Mouse (Mus musculus) hindbrain, postnatal 0 days (tissue): Measurements from ENCODE around the gene Dstn. TPM values are rescaled to one million over a fixed set of nuclear protein-coding genes. Genes with fewer than 3 reads are reported as not detected.

ENCODE experiments used
- ATAC-seq: fragments of 200-750 bp; cut with Nextera tagmentation; 2 replicates; pipeline ENCODE4 v1.8.0; 2017; ENCODE audit warnings: mild to moderate bottlenecking, moderate TSS enrichment, moderate library complexity
- DNase-seq: peaks from one replicate; pipeline ENCODE4 v3.0.0-alpha.2; 2015; ENCODE audit warnings: low spot score
- H3K27ac ChIP-seq: fragments of 300-500 bp; sonication (generic); 2 replicates; pipeline ENCODE4 v1.5.1; 2014; ENCODE audit warnings: mild to moderate bottlenecking
- H3K27me3 ChIP-seq: fragments of 300-500 bp; sonication (generic); 2 replicates; pipeline ENCODE4 v1.6.1; 2014; ENCODE audit warnings: low read length, mixed read lengths; ENCODE audit not compliant: insufficient read depth
- H3K36me3 ChIP-seq: fragments of 300-500 bp; sonication (generic); 2 replicates; pipeline ENCODE4 v1.6.1; 2014; ENCODE audit warnings: low read length, mixed read lengths; ENCODE audit not compliant: insufficient read depth
- H3K4me1 ChIP-seq: fragments of 300-500 bp; sonication (generic); 2 replicates; pipeline ENCODE4 v1.6.1; 2014; ENCODE audit warnings: antibody characterized with exemption, low read length, mixed read lengths; ENCODE audit not compliant: insufficient read depth
- H3K4me2 ChIP-seq: fragments of 300-500 bp; sonication (generic); 2 replicates; pipeline ENCODE4 v1.6.1; 2014; ENCODE audit warnings: low read depth, mild to moderate bottlenecking, low read length, moderate library complexity, mixed read lengths
- H3K4me3 ChIP-seq: fragments of 300-500 bp; sonication (generic); 2 replicates; pipeline ENCODE4 v1.5.1; 2014; ENCODE audit warnings: low read length
- H3K9ac ChIP-seq: fragments of 300-500 bp; sonication (generic); replicated peaks from 2 replicates; pipeline ENCODE4 v1.6.1; 2014; ENCODE audit warnings: mild to moderate bottlenecking, low read length, moderate library complexity, mixed read lengths
- H3K9me3 ChIP-seq: fragments of 300-500 bp; sonication (generic); 2 replicates; pipeline ENCODE4 v1.6.1; 2016; ENCODE audit warnings: low read length, mixed read lengths
- CTCF ChIP-seq: IDR thresholded peaks from 2 replicates; pipeline ENCODE4 v1.5.1; 2016; ENCODE audit warnings: antibody characterized with exemption, control low read depth, low read depth
- WGBS: fragments of 180-500 bp; shearing (Covaris S2); extraction: QIAGEN DNeasy Blood & Tissue Kit; methylation state at CpG from one replicate; pipeline ENCODE4 v1.1.7; 2014; 5-methylcytosine and 5-hydroxymethylcytosine counted together
- polyA plus RNA-seq: library from polyadenylated mRNA; unstranded; fragments of >200 nt; fragmentation: Nextera tagmentation; extraction: Ambion mirVana; gene quantifications from 2 replicates; pipeline ENCODE4 v1.2.1, GENCODE M21; 2015
- total RNA-seq: library from RNA; depleted of rRNA; stranded (reverse); fragments of >200 nt; gene quantifications from 2 replicates; pipeline ENCODE4 v1.2.3, GENCODE M21; 2014

The Dstn gene
- total and polyA plus RNA-seq, 2 experiments from 2014 or later: 197 to 409 TPM

GRCm38 (mm10) chr2:143955004-143955403 lies 39.9 kb downstream of the Dstn start:
- H3K9me3 ChIP-seq: no peaks in the 10 kb centered on the region
- H3K9ac ChIP-seq: no peak overlapping the region
- H3K36me3 ChIP-seq: peaks cover 63% of the 10 kb centered on the region
- ATAC-seq: no peak
- DNase-seq: no peak
- TF ChIP-seq CTCF: no peak
- no peaks in the 10 kb centered on the region for H3K27me3 ChIP-seq
- H3K4me1 ChIP-seq: no peaks in the 10 kb centered on the region
- no peak overlapping the region for H3K4me3 ChIP-seq
- 97% methylated on average over 4 of the region's 4 CpGs for WGBS
- H3K27ac ChIP-seq: no peak overlapping the region
- no peak overlapping the region for H3K4me2 ChIP-seq

- H3K9ac ChIP-seq: no peak overlapping the region
- H3K4me2 ChIP-seq: no peak overlapping the region
- no peaks in the 10 kb centered on the region for H3K9me3 ChIP-seq
- DNase-seq (no peak), ATAC-seq (no peak)
- no peak overlapping the region for H3K27ac ChIP-seq
- peaks cover 56% of the 10 kb centered on the region for H3K36me3 ChIP-seq
- H3K4me3 ChIP-seq: no peak overlapping the region
- H3K27me3 ChIP-seq: no peaks in the 10 kb centered on the region
- WGBS: 99% methylated on average over 4 of the region's 4 CpGs
- TF ChIP-seq CTCF: no peak
- no peaks in the 10 kb centered on the region for H3K4me1 ChIP-seq
Measured at GRCm38 (mm10) chr2:143955746-143956145, 40.6 kb downstream of the Dstn start.

- DNase-seq (no peak), ATAC-seq (no peak)
- Histone ChIP-seq H3K4me1 (no peaks in the 10 kb centered on the region), H3K27ac (no peak overlapping the region), H3K36me3 (peaks cover 56% of the 10 kb centered on the region), H3K27me3 (no peaks in the 10 kb centered on the region), H3K4me2 (no peak overlapping the region), H3K9ac (no peak overlapping the region), H3K9me3 (no peaks in the 10 kb centered on the region), H3K4me3 (no peak overlapping the region)
- no peak for TF ChIP-seq CTCF
- WGBS: 98% methylated on average over 5 of the region's 5 CpGs
Measured at GRCm38 (mm10) chr2:143962192-143962591, 47.1 kb downstream of the Dstn start.

DNA sequence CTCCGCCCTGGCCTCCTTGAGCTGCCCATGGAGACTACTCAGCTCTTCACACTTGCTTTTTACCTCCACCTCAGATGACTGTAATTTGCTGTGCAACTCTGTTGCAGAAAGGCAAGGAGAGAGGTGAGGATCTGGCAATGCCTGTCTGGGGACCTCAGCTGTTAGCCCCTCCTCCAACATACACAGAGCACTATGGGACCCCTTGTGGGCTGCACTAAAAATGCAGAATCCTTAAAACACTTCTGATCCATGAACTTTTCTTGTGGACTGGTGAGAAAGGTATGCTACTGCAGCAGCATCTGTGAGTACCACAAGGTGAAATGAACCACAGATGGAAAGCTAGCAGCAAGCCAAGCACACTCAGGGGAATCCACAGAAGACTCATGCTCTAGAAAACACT lies 48.2 kb downstream of the Dstn start:
- no peaks in the 10 kb centered on the region for H3K27me3 ChIP-seq
- DNase-seq: peak; percentile 22
- peaks cover 59% of the 10 kb centered on the region for H3K36me3 ChIP-seq
- no peak overlapping the region for H3K9ac ChIP-seq
- no peak overlapping the region for H3K4me2 ChIP-seq
- TF ChIP-seq CTCF: peak; percentile 53
- H3K27ac ChIP-seq: no peak overlapping the region
- peak; percentile 45; the same call in 1 of the 2 replicates for ATAC-seq
- H3K4me1 ChIP-seq: no peaks in the 10 kb centered on the region
- no peaks in the 10 kb centered on the region for H3K9me3 ChIP-seq
- WGBS: 100% methylated on average over 1 of the region's 1 CpGs
- no peak overlapping the region for H3K4me3 ChIP-seq

DNA sequence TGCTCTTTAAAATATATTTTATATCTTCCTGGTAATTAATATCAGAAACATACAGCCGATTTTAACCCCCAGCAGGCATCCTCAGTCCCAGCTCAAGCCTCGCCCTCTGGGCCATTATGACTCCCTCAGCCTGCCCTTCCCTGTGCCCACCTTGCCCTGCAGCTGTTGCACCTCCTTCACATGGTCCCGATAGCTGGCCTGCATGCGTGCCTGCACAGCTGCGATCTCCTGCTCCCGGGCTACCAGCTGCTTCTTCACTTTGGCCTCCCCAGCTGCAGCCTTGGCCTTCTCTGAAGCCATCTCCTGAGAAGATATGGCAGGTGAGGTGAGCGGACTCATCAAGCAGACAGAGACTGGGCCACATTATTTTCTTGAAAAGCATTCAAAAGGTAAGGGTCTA lies 54.1 kb downstream of the Dstn start:
- Histone ChIP-seq H3K4me1 (no peaks in the 10 kb centered on the region), H3K36me3 (peaks cover 50% of the 10 kb centered on the region), H3K27ac (no peak overlapping the region), H3K9me3 (no peaks in the 10 kb centered on the region), H3K9ac (no peak overlapping the region), H3K4me2 (no peak overlapping the region), H3K27me3 (no peaks in the 10 kb centered on the region), H3K4me3 (no peak overlapping the region)
- WGBS: 92% methylated on average over 7 of the region's 7 CpGs
- DNase-seq: no peak
- no peak for TF ChIP-seq CTCF
- no peak for ATAC-seq

DNA sequence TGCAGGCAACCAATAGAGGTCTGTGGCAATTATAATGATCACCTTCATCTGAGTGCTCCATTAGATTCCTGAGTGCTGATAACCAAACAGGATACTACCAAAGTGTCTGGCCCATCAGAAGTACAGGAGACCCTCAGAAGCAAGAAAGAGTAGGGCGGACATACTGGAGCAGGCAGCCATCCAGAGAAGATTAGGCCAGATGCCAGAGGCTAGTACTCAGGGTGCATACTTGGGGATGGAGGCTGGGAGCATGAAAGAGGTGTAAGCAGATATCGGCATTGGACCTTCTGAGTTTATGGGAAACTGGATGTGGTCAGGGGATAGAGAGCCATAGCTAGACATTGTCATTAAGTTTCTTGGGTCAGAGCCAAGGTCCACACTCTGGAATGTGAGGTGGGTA lies 55.7 kb downstream of the Dstn start:
- Histone ChIP-seq H3K4me3 (no peak overlapping the region), H3K4me1 (no peaks in the 10 kb centered on the region), H3K4me2 (no peak overlapping the region), H3K9me3 (no peaks in the 10 kb centered on the region), H3K9ac (no peak overlapping the region), H3K27ac (no peak overlapping the region), H3K36me3 (peaks cover 34% of the 10 kb centered on the region; the same call in 1 of the 2 replicates), H3K27me3 (no peaks in the 10 kb centered on the region)
- DNase-seq (no peak), ATAC-seq (no peak)
- no peak for TF ChIP-seq CTCF
- 69% methylated on average over 2 of the region's 2 CpGs for WGBS

DNA sequence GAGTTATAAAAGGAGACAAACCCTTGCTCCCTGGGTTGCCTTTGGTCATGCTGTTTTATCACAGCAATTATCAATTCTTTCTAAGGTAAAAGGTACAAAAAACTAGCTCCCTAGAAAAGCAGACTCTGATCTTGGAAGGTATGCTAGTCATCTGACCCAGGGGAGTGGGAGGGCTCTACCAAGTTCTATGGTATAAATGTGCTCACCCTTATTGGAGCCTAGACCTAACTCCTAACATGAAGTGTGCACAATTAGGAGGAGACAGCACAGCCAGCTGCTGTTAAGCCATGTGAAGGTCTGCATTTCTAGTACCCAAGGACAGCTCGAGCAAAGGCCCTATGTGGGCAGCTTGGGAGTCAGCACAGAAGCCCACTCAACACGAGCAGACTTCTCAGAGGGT lies 56.8 kb downstream of the Dstn start:
- no peak for TF ChIP-seq CTCF
- H3K36me3 ChIP-seq: peaks cover 34% of the 10 kb centered on the region; the same call in 1 of the 2 replicates

More for the DNA sequence above, 56.8 kb downstream of the Dstn start:
- no peaks in the 10 kb centered on the region for H3K9me3 ChIP-seq
- DNase-seq (no peak), ATAC-seq (no peak)
- no peak overlapping the region for H3K4me3 ChIP-seq
- H3K27ac ChIP-seq: no peak overlapping the region
- no peak overlapping the region for H3K9ac ChIP-seq
- H3K4me1 ChIP-seq: no peaks in the 10 kb centered on the region
- no peak overlapping the region for H3K4me2 ChIP-seq
- no peaks in the 10 kb centered on the region for H3K27me3 ChIP-seq
- WGBS: 75% methylated on average over 2 of the region's 2 CpGs
